Mouse (Mus musculus) stomach, postnatal 0 days (tissue): Measurements from ENCODE around the gene Cnep1r1.

Source experiments
- CTCF ChIP-seq: IDR thresholded peaks from 2 replicates; pipeline ENCODE4 v1.5.1; 2016; ENCODE audit warnings: antibody characterized with exemption, low read depth, mild to moderate bottlenecking, moderate library complexity
- EP300 ChIP-seq: optimal IDR thresholded peaks from 2 replicates; pipeline ENCODE3; 2016; ENCODE audit warnings: antibody characterized with exemption

DNA sequence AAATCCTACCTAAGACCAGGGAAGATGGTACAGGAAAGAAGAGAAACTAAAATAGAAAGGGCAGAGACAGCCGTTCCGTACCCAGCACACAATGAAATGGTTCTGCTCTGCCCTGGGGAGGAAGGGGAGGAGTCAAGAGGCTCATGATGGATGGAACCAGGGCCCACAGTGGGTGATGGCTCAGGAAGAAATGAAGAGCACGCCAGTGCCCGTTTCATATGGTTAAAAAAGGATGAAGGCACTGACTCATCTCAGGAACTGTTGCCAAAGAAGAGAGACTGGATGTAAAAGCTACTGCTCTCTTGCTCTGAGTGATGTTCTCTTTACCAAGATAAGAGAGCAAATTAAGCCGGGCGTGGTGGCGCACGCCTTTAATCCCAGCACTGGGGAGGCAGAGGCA lies 58.7 kb downstream of the Cnep1r1 start:
- TF ChIP-seq CTCF: no peak
- TF ChIP-seq EP300: no peak
